Mouse (Mus musculus) heart, embryonic 16.5 days (tissue): ENCODE measurements around the gene Aldh3a2. TPM values are rescaled to one million over a fixed set of nuclear protein-coding genes. Genes with fewer than 3 reads are reported as not detected.
"Not testable (repeated sequence)": the region's sequence is repeated elsewhere in the genome, so short reads cannot be mapped to it uniquely, and the experiment has no call there.

Source experiments
- ATAC-seq: fragments of 200-750 bp; cut with Nextera tagmentation; replicated peaks from 2 replicates; pipeline ENCODE4 v1.8.0; 2017; ENCODE audit warnings: moderate number of reproducible peaks; ENCODE audit not compliant: insufficient read depth, low FRiP score; ENCODE audit errors: extremely low read depth
- H3K27ac ChIP-seq: fragments of 300-500 bp; sonication (generic); 2 replicates; pipeline ENCODE4 v1.5.1; 2014; ENCODE audit warnings: mild to moderate bottlenecking, low read length, control low read depth, moderate library complexity
- H3K27me3 ChIP-seq: fragments of 300-500 bp; sonication (generic); 2 replicates; pipeline ENCODE4 v1.6.1; 2014; ENCODE audit warnings: low read length, mixed read lengths; ENCODE audit not compliant: control insufficient read depth, insufficient read depth
- H3K36me3 ChIP-seq: fragments of 300-500 bp; sonication (generic); 2 replicates; pipeline ENCODE4 v1.6.1; 2014; ENCODE audit not compliant: control insufficient read depth, insufficient read depth
- H3K4me1 ChIP-seq: fragments of 300-500 bp; sonication (generic); 2 replicates; pipeline ENCODE4 v1.6.1; 2014; ENCODE audit warnings: low read length, mixed read lengths; ENCODE audit not compliant: control insufficient read depth, insufficient read depth
- H3K4me2 ChIP-seq: fragments of 300-500 bp; sonication (generic); 2 replicates; pipeline ENCODE4 v1.6.1; 2014; ENCODE audit warnings: low read depth, mild to moderate bottlenecking, control low read depth, low read length
- H3K4me3 ChIP-seq: fragments of 300-500 bp; sonication (generic); 2 replicates; pipeline ENCODE4 v1.5.1; 2014; ENCODE audit warnings: mild to moderate bottlenecking, control low read depth, low read length
- H3K9ac ChIP-seq: fragments of 300-500 bp; sonication (generic); 2 replicates; pipeline ENCODE4 v1.6.1; 2014; ENCODE audit warnings: low read length, control low read depth
- H3K9me3 ChIP-seq: fragments of 300-500 bp; sonication (generic); replicated peaks from 2 replicates; pipeline ENCODE4 v1.6.1; 2016; ENCODE audit warnings: low read length; ENCODE audit not compliant: control insufficient read depth
- WGBS: fragments of 180-500 bp; shearing (Covaris S2); extraction: QIAGEN DNeasy Blood & Tissue Kit; methylation state at CpG from one replicate; pipeline ENCODE4 v1.1.7; 2014; 5-methylcytosine and 5-hydroxymethylcytosine counted together
- polyA plus RNA-seq: library from polyadenylated mRNA; unstranded; fragments of >200 nt; fragmentation: Nextera tagmentation; extraction: Ambion mirVana; gene quantifications from 2 replicates; pipeline ENCODE4 v1.2.1, GENCODE M21; 2015

Aldh3a2 gene
- polyA plus RNA-seq, 1 experiment from 2014 or later, result 33.2 TPM

- Histone ChIP-seq H3K36me3 (no peaks in the 10 kb centered on the region), H3K9me3 (no peaks in the 10 kb centered on the region), H3K27ac (no peak overlapping the region), H3K9ac (no peak overlapping the region), H3K4me1 (no peaks in the 10 kb centered on the region), H3K4me3 (no peak overlapping the region), H3K27me3 (no peaks in the 10 kb centered on the region), H3K4me2 (no peak overlapping the region)
- no peak for ATAC-seq
- 88% methylated on average over 3 of the region's 3 CpGs for WGBS
Measured at GRCm38 (mm10) chr11:61180361-61180760, 86.9 kb downstream of the Aldh3a2 start.

- H3K27ac ChIP-seq, result no peak overlapping the region
- no peaks in the 10 kb centered on the region for H3K36me3 ChIP-seq
- H3K27me3 ChIP-seq, result no peaks in the 10 kb centered on the region
- H3K9ac ChIP-seq, result no peak overlapping the region
- no peak overlapping the region for H3K4me2 ChIP-seq
- no peaks in the 10 kb centered on the region for H3K9me3 ChIP-seq
- H3K4me3 ChIP-seq, result no peak overlapping the region
- H3K4me1 ChIP-seq, result peaks cover 12% of the 10 kb centered on the region
- WGBS, result 84% methylated on average over 1 of the region's 1 CpGs
- no peak for ATAC-seq
Measured at GRCm38 (mm10) chr11:61176321-61176720, 90.9 kb downstream of the Aldh3a2 start.

GRCm38 (mm10) chr11:61175778-61176177 lies 91.5 kb downstream of the Aldh3a2 start:
- Histone ChIP-seq H3K9me3 (no peaks in the 10 kb centered on the region), H3K27ac (no peak overlapping the region), H3K4me3 (no peak overlapping the region), H3K27me3 (no peaks in the 10 kb centered on the region), H3K4me2 (no peak overlapping the region), H3K9ac (no peak overlapping the region), H3K36me3 (no peaks in the 10 kb centered on the region), H3K4me1 (peaks cover 12% of the 10 kb centered on the region)
- 71% methylated on average over 5 of the region's 5 CpGs for WGBS
- no peak for ATAC-seq

- H3K36me3 ChIP-seq, result no peaks in the 10 kb centered on the region
- no peaks in the 10 kb centered on the region for H3K9me3 ChIP-seq
- peak; percentile 97 for ATAC-seq
- no peaks in the 10 kb centered on the region for H3K27me3 ChIP-seq
- peak within 1 kb of the TSS; percentile 94 for H3K27ac ChIP-seq
- peak within 1 kb of the TSS; percentile 94 for H3K9ac ChIP-seq
- under 1% methylated on average over 69 of the region's 69 CpGs for WGBS
- peak within 1 kb of the TSS; percentile 76 for H3K4me2 ChIP-seq
- H3K4me3 ChIP-seq, result peak within 1 kb of the TSS; percentile 82
- peaks cover 12% of the 10 kb centered on the region for H3K4me1 ChIP-seq
Measured at GRCm38 (mm10) chr11:61174821-61175658, 92.2 kb downstream of the Aldh3a2 start, which contains the start of gene Usp22. Usp22 (minus strand) TSS chr11:61175055.

GRCm38 (mm10) chr11:61174291-61174820 lies 92.9 kb downstream of the Aldh3a2 start:
- ATAC-seq, result peak; percentile 28; the same call in 1 of the 2 replicates
- Histone ChIP-seq H3K4me3 (peak overlapping the region; percentile 82), H3K4me1 (peaks cover 13% of the 10 kb centered on the region), H3K36me3 (no peaks in the 10 kb centered on the region), H3K27ac (peak overlapping the region; percentile 94), H3K9ac (peak overlapping the region; percentile 94), H3K9me3 (no peaks in the 10 kb centered on the region), H3K27me3 (no peaks in the 10 kb centered on the region), H3K4me2 (peak overlapping the region; percentile 76)
- under 1% methylated on average over 28 of the region's 28 CpGs for WGBS

- WGBS, result 34% methylated on average over 15 of the region's 15 CpGs
- not testable (repeated sequence) for ATAC-seq, H3K36me3 ChIP-seq, H3K27me3 ChIP-seq, H3K9me3 ChIP-seq, H3K27ac ChIP-seq
- Histone ChIP-seq H3K4me1 (peaks cover 16% of the 10 kb centered on the region), H3K4me2 (peak overlapping the region; percentile 76), H3K4me3 (peak overlapping the region; percentile 82), H3K9ac (peak overlapping the region; percentile 38; the same call in 1 of the 2 replicates)
Measured at GRCm38 (mm10) chr11:61173477-61173876, 93.8 kb downstream of the Aldh3a2 start.

Other genes starting within 250 kb of the Aldh3a2 start
- gene Kcnj12, start 244.9 kb downstream of the Aldh3a2 start, polyA plus RNA-seq, result 5.7 and 5.9 TPM in 2 replicates
- 2.7 and 5.7 TPM in 2 replicates for gene Tnfrsf13b, start 140.7 kb downstream of the Aldh3a2 start, polyA plus RNA-seq
- gene Usp22, start 92.4 kb downstream of the Aldh3a2 start, polyA plus RNA-seq, result 63.3 and 69.9 TPM in 2 replicates
- 0.39 TPM in 2 replicates for gene Aldh3a1, start 59.9 kb downstream of the Aldh3a2 start, polyA plus RNA-seq
- gene Slc47a2, start 75.4 kb upstream of the Aldh3a2 start, polyA plus RNA-seq, result 0.07 and 0.24 TPM in 2 replicates
- 25.0 and 26.8 TPM in 2 replicates for gene Slc47a1, start 110.9 kb upstream of the Aldh3a2 start, polyA plus RNA-seq
- 0.07 and 0.29 TPM in 2 replicates for gene Rnf112, start 186.7 kb upstream of the Aldh3a2 start, polyA plus RNA-seq
- 125 and 225 TPM in 2 replicates for gene Mfap4, start 218.0 kb upstream of the Aldh3a2 start, polyA plus RNA-seq
- gene Mapk7, start 226.9 kb upstream of the Aldh3a2 start, polyA plus RNA-seq, result 27.4 and 28.9 TPM in 2 replicates
- 11.6 and 13.3 TPM in 2 replicates for gene B9d1, start 237.7 kb upstream of the Aldh3a2 start, polyA plus RNA-seq